Mouse (Mus musculus): ENCODE measurements at regions not wholly inside any gene's neighbourhood (a gene's known extent, or its start where the extent isn't known, plus 50 kb on each side); places are given as distances from the start of the nearest gene placed in this dataset.
A peak's percentile ranks its signal among the peaks of the same experiment; 100 is the strongest.
"Not testable (repeated sequence)": the region's sequence is repeated elsewhere in the genome, so short reads cannot be mapped to it uniquely, and the experiment has no call there.

GRCm38 (mm10) chr4:89527966-89528365 lies 151.3 kb upstream of the Dmrta1 start:
- DNase-seq (no peak), ATAC-seq (ENCODE audit: low FRiP score, low TSS enrichment) (no peak)
- Histone ChIP-seq H3K4me1 (ENCODE audit: control insufficient read depth, insufficient read depth, low read length) (no peaks in the 10 kb centered on the region), H3K9ac (replicated peaks; ENCODE audit: low read length) (no peak overlapping the region), H3K27ac (replicated peaks; ENCODE audit: low read depth, low read length) (no peak overlapping the region), H3K9me3 (ENCODE audit: control insufficient read depth, low read length) (no peaks in the 10 kb centered on the region), H3K4me2 (ENCODE audit: low read length) (no peak overlapping the region), H3K4me3 (replicated peaks; ENCODE audit: low read depth, low read length) (no peak overlapping the region), H3K27me3 (ENCODE audit: control insufficient read depth, insufficient read depth, low read length) (peaks cover 15% of the 10 kb centered on the region), H3K36me3 (ENCODE audit: control insufficient read depth, insufficient read depth, low read length) (no peaks in the 10 kb centered on the region)
- WGBS: 83% methylated on average over 1 of the region's 1 CpGs

GRCm38 (mm10) chr4:89527326-89527725 lies 151.9 kb upstream of the Dmrta1 start:
- Histone ChIP-seq H3K4me3 (replicated peaks; ENCODE audit: low read depth, low read length) (no peak overlapping the region), H3K4me2 (ENCODE audit: low read length) (no peak overlapping the region), H3K27ac (replicated peaks; ENCODE audit: low read depth, low read length) (no peak overlapping the region), H3K4me1 (ENCODE audit: control insufficient read depth, insufficient read depth, low read length) (no peaks in the 10 kb centered on the region), H3K9ac (replicated peaks; ENCODE audit: low read length) (no peak overlapping the region), H3K9me3 (ENCODE audit: control insufficient read depth, low read length) (no peaks in the 10 kb centered on the region), H3K27me3 (ENCODE audit: control insufficient read depth, insufficient read depth, low read length) (peaks cover 15% of the 10 kb centered on the region), H3K36me3 (ENCODE audit: control insufficient read depth, insufficient read depth, low read length) (no peaks in the 10 kb centered on the region)
- 75% methylated on average over 7 of the region's 7 CpGs for WGBS
- ATAC-seq (ENCODE audit: low FRiP score, low TSS enrichment) (no peak), DNase-seq (no peak)

GRCm38 (mm10) chr4:89525525-89525924 lies 153.7 kb upstream of the Dmrta1 start:
- not testable (repeated sequence) for H3K36me3 ChIP-seq (ENCODE audit: control insufficient read depth, insufficient read depth, low read length); DNase-seq; H3K4me1 ChIP-seq (ENCODE audit: control insufficient read depth, insufficient read depth, low read length); H3K4me2 ChIP-seq (ENCODE audit: low read length); H3K4me3 ChIP-seq (replicated peaks; ENCODE audit: low read depth, low read length); ATAC-seq (ENCODE audit: low FRiP score, low TSS enrichment); H3K9ac ChIP-seq (replicated peaks; ENCODE audit: low read length); H3K27ac ChIP-seq (replicated peaks; ENCODE audit: low read depth, low read length); H3K9me3 ChIP-seq (ENCODE audit: control insufficient read depth, low read length)
- WGBS: 59% methylated on average over 4 of the region's 4 CpGs
- peaks cover 20% of the 10 kb centered on the region for H3K27me3 ChIP-seq (ENCODE audit: control insufficient read depth, insufficient read depth, low read length)

GRCm38 (mm10) chr4:89524260-89525200 lies 154.7 kb upstream of the Dmrta1 start:
- Histone ChIP-seq H3K27ac (replicated peaks; ENCODE audit: low read depth, low read length) (no peak overlapping the region), H3K9ac (replicated peaks; ENCODE audit: low read length) (no peak overlapping the region), H3K4me2 (ENCODE audit: low read length) (peak overlapping the region; percentile 77), H3K4me3 (replicated peaks; ENCODE audit: low read depth, low read length) (peak overlapping the region; percentile 44), H3K36me3 (ENCODE audit: control insufficient read depth, insufficient read depth, low read length) (no peaks in the 10 kb centered on the region), H3K4me1 (ENCODE audit: control insufficient read depth, insufficient read depth, low read length) (no peaks in the 10 kb centered on the region), H3K9me3 (ENCODE audit: control insufficient read depth, low read length) (no peaks in the 10 kb centered on the region), H3K27me3 (ENCODE audit: control insufficient read depth, insufficient read depth, low read length) (peaks cover 20% of the 10 kb centered on the region)
- 2% methylated on average over 40 of the region's 40 CpGs for WGBS
- ATAC-seq (ENCODE audit: low FRiP score, low TSS enrichment) (peak; percentile 72), DNase-seq (peak; percentile 92)

- H3K4me2 ChIP-seq (ENCODE audit: low read length): peak overlapping the region; percentile 77
- whole genome bisulfite sequencing: 8% methylated on average over 10 of the region's 10 CpGs
- H3K27ac ChIP-seq (replicated peaks; ENCODE audit: low read depth, low read length): no peak overlapping the region
- no peak for ATAC-seq (ENCODE audit: low FRiP score, low TSS enrichment)
- H3K27me3 ChIP-seq (ENCODE audit: control insufficient read depth, insufficient read depth, low read length): peaks cover 20% of the 10 kb centered on the region
- H3K4me1 ChIP-seq (ENCODE audit: control insufficient read depth, insufficient read depth, low read length): no peaks in the 10 kb centered on the region
- peak overlapping the region; percentile 44 for H3K4me3 ChIP-seq (replicated peaks; ENCODE audit: low read depth, low read length)
- H3K9ac ChIP-seq (replicated peaks; ENCODE audit: low read length): no peak overlapping the region
- no peaks in the 10 kb centered on the region for H3K36me3 ChIP-seq (ENCODE audit: control insufficient read depth, insufficient read depth, low read length)
- DNase-seq: peak; percentile 6
- H3K9me3 ChIP-seq (ENCODE audit: control insufficient read depth, low read length): no peaks in the 10 kb centered on the region
Measured at GRCm38 (mm10) chr4:89523423-89524259, 155.6 kb upstream of the Dmrta1 start.

GRCm38 (mm10) chr4:89518027-89518426 lies 161.2 kb upstream of the Dmrta1 start:
- ATAC-seq (ENCODE audit: low FRiP score, low TSS enrichment): no peak
- WGBS: 89% methylated on average over 3 of the region's 3 CpGs

GRCm38 (mm10) chr4:89515823-89516411 lies 163.3 kb upstream of the Dmrta1 start:
- Histone ChIP-seq H3K9me3 (ENCODE audit: control insufficient read depth, low read length) (no peaks in the 10 kb centered on the region), H3K27ac (replicated peaks; ENCODE audit: low read depth, low read length) (no peak overlapping the region), H3K27me3 (ENCODE audit: control insufficient read depth, insufficient read depth, low read length) (no peaks in the 10 kb centered on the region), H3K4me3 (replicated peaks; ENCODE audit: low read depth, low read length) (no peak overlapping the region), H3K4me1 (ENCODE audit: control insufficient read depth, insufficient read depth, low read length) (no peaks in the 10 kb centered on the region), H3K4me2 (ENCODE audit: low read length) (no peak overlapping the region), H3K36me3 (ENCODE audit: control insufficient read depth, insufficient read depth, low read length) (no peaks in the 10 kb centered on the region), H3K9ac (replicated peaks; ENCODE audit: low read length) (no peak overlapping the region)
- no peak for DNase-seq
- ATAC-seq (ENCODE audit: low FRiP score, low TSS enrichment): no peak
- WGBS: 43% methylated on average over 7 of the region's 7 CpGs

More at GRCm38 (mm10) chr4:89518027-89518426, 161.2 kb upstream of the Dmrta1 start:
- Histone ChIP-seq H3K4me2 (ENCODE audit: low read length) (no peak overlapping the region), H3K27ac (replicated peaks; ENCODE audit: low read depth, low read length) (no peak overlapping the region), H3K36me3 (ENCODE audit: control insufficient read depth, insufficient read depth, low read length) (no peaks in the 10 kb centered on the region), H3K4me3 (replicated peaks; ENCODE audit: low read depth, low read length) (no peak overlapping the region), H3K4me1 (ENCODE audit: control insufficient read depth, insufficient read depth, low read length) (no peaks in the 10 kb centered on the region), H3K27me3 (ENCODE audit: control insufficient read depth, insufficient read depth, low read length) (0 out of 2 replicates have a peak, but pooled peaks cover 5% of the 10 kb centered on the region), H3K9me3 (ENCODE audit: control insufficient read depth, low read length) (no peaks in the 10 kb centered on the region), H3K9ac (replicated peaks; ENCODE audit: low read length) (no peak overlapping the region)
- no peak for DNase-seq

- no peaks in the 10 kb centered on the region for H3K36me3 ChIP-seq (ENCODE audit: control insufficient read depth, insufficient read depth, low read length)
- no peak for DNase-seq
- no peaks in the 10 kb centered on the region for H3K27me3 ChIP-seq (ENCODE audit: control insufficient read depth, insufficient read depth, low read length)
- no peak overlapping the region for H3K9ac ChIP-seq (replicated peaks; ENCODE audit: low read length)
- ATAC-seq (ENCODE audit: low FRiP score, low TSS enrichment): no peak
- H3K4me1 ChIP-seq (ENCODE audit: control insufficient read depth, insufficient read depth, low read length): no peaks in the 10 kb centered on the region
- no peak overlapping the region for H3K4me2 ChIP-seq (ENCODE audit: low read length)
- no peak overlapping the region for H3K27ac ChIP-seq (replicated peaks; ENCODE audit: low read depth, low read length)
- no peaks in the 10 kb centered on the region for H3K9me3 ChIP-seq (ENCODE audit: control insufficient read depth, low read length)
- WGBS: 88% methylated on average over 7 of the region's 7 CpGs
- H3K4me3 ChIP-seq (replicated peaks; ENCODE audit: low read depth, low read length): no peak overlapping the region
Measured at GRCm38 (mm10) chr4:89514981-89515380, 164.3 kb upstream of the Dmrta1 start.

All from midbrain, embryonic 14.5 days (tissue).